Mouse (Mus musculus) stomach, embryonic 14.5 days (tissue): ENCODE data around the gene Tle6. TPM values are rescaled to one million over a fixed set of nuclear protein-coding genes. Genes with fewer than 3 reads are reported as not detected.
A peak's percentile ranks its signal among the peaks of the same experiment; 100 is the strongest.

Experiments used
- ATAC-seq: fragments of 200-750 bp; cut with Nextera tagmentation; 2 replicates; pipeline ENCODE4 v1.8.0; 2017; ENCODE audit warnings: low read depth, moderate TSS enrichment; ENCODE audit not compliant: insufficient number of reproducible peaks, insufficient read depth, low FRiP score
- H3K27ac ChIP-seq: fragments of 300-500 bp; sonication (generic); 2 replicates; pipeline ENCODE4 v1.5.1; 2014; ENCODE audit warnings: mild to moderate bottlenecking, low read length, moderate library complexity, mixed read lengths
- H3K27me3 ChIP-seq: fragments of 300-500 bp; sonication (generic); 2 replicates; pipeline ENCODE4 v1.6.1; 2014; ENCODE audit warnings: low read length, control low read depth, mixed read lengths; ENCODE audit not compliant: control insufficient read depth, insufficient read depth
- H3K36me3 ChIP-seq: fragments of 300-500 bp; sonication (generic); 2 replicates; pipeline ENCODE4 v1.6.1; 2014; ENCODE audit warnings: mild to moderate bottlenecking, control low read depth, low read length, moderate library complexity, mixed read lengths; ENCODE audit not compliant: control insufficient read depth, insufficient read depth
- H3K4me1 ChIP-seq: fragments of 300-500 bp; sonication (generic); 2 replicates; pipeline ENCODE4 v1.6.1; 2014; ENCODE audit warnings: low read length, control low read depth, mixed read lengths; ENCODE audit not compliant: control insufficient read depth, insufficient read depth
- H3K4me2 ChIP-seq: fragments of 300-500 bp; sonication (generic); replicated peaks from 2 replicates; pipeline ENCODE4 v1.6.1; 2014; ENCODE audit warnings: low read depth, low read length, control low read depth
- H3K4me3 ChIP-seq: fragments of 300-500 bp; sonication (generic); 2 replicates; pipeline ENCODE4 v1.5.1; 2014; ENCODE audit warnings: low read depth, low read length, control low read depth
- H3K9ac ChIP-seq: fragments of 300-500 bp; sonication (generic); replicated peaks from 2 replicates; pipeline ENCODE4 v1.6.1; 2014; ENCODE audit warnings: low read depth, mild to moderate bottlenecking, control low read depth, low read length, moderate library complexity, mixed read lengths
- H3K9me3 ChIP-seq: fragments of 300-500 bp; sonication (generic); 2 replicates; pipeline ENCODE4 v1.6.1; 2016; ENCODE audit warnings: low read depth, low read length, control low read depth; ENCODE audit not compliant: control insufficient read depth
- WGBS: fragments of 180-500 bp; shearing (Covaris S2); extraction: QIAGEN DNeasy Blood & Tissue Kit; methylation state at CpG from one replicate; pipeline ENCODE4 v1.1.7; 2014; 5-methylcytosine and 5-hydroxymethylcytosine counted together
- polyA plus RNA-seq: library from polyadenylated mRNA; unstranded; fragments of >200 nt; fragmentation: Nextera tagmentation; extraction: Ambion mirVana; gene quantifications from 2 replicates; pipeline ENCODE4 v1.2.1, GENCODE M21; 2014

The Tle6 gene
- polyA plus RNA-seq, 1 experiment from 2014 or later = 14.3 TPM

- no peak for ATAC-seq
- H3K4me2 ChIP-seq = no peak overlapping the region
- H3K4me3 ChIP-seq = no peak overlapping the region
- H3K27ac ChIP-seq = no peak overlapping the region
- H3K36me3 ChIP-seq = no peaks in the 10 kb centered on the region
- WGBS = 13% methylated on average over 7 of the region's 7 CpGs
- no peaks in the 10 kb centered on the region for H3K9me3 ChIP-seq
- peaks cover 2% of the 10 kb centered on the region; the same call in 1 of the 2 replicates for H3K4me1 ChIP-seq
- no peaks in the 10 kb centered on the region for H3K27me3 ChIP-seq
- no peak overlapping the region for H3K9ac ChIP-seq
Measured at GRCm38 (mm10) chr10:81550257-81550656, 50.6 kb downstream of the Tle6 start.

DNA sequence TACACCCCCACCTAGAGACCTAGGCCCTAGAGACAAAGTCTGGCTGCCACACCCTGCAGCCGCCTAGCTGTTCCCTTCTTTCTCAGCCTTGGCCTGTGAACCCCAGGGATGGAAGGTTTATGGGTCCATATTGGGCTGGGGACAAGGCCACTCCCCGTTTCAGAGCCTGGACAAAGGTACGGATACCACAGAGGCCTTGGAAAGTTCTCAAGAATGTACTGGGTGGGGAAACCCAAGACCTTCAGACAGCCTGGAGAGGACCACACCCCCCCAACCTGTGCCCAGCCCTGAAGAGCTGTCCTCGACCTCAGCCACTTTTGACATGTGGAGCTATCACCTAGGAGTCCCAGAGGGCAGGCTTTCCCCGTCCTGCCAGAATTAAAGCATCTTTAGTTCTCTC is 51.9 kb downstream of the Tle6 start:
- 71% methylated on average over 5 of the region's 5 CpGs for WGBS
- H3K4me2 ChIP-seq = no peak overlapping the region
- no peak overlapping the region for H3K27ac ChIP-seq
- no peaks in the 10 kb centered on the region for H3K27me3 ChIP-seq
- no peak overlapping the region for H3K4me3 ChIP-seq
- no peaks in the 10 kb centered on the region for H3K9me3 ChIP-seq
- no peak overlapping the region for H3K9ac ChIP-seq
- H3K4me1 ChIP-seq = peaks cover 6% of the 10 kb centered on the region; the same call in 1 of the 2 replicates
- H3K36me3 ChIP-seq = no peaks in the 10 kb centered on the region
- no peak for ATAC-seq

GRCm38 (mm10) chr10:81546788-81547571 is 53.9 kb downstream of the Tle6 start:
- H3K4me1 ChIP-seq = peaks cover 25% of the 10 kb centered on the region
- 87% methylated on average over 13 of the region's 13 CpGs for whole genome bisulfite sequencing
- no peaks in the 10 kb centered on the region; the same call in 1 of the 2 replicates for H3K36me3 ChIP-seq
- H3K9me3 ChIP-seq = no peaks in the 10 kb centered on the region
- H3K27me3 ChIP-seq = no peaks in the 10 kb centered on the region
- peak overlapping the region; percentile 69; the same call in 1 of the 2 replicates for H3K27ac ChIP-seq
- no peak for ATAC-seq
- H3K9ac ChIP-seq = no peak overlapping the region
- no peak overlapping the region for H3K4me2 ChIP-seq
- no peak overlapping the region for H3K4me3 ChIP-seq

- WGBS = 73% methylated on average over 5 of the region's 5 CpGs
- no peak overlapping the region for H3K9ac ChIP-seq
- H3K36me3 ChIP-seq = no peaks in the 10 kb centered on the region; the same call in 1 of the 2 replicates
- no peak overlapping the region for H3K4me2 ChIP-seq
- peak; percentile 28 for ATAC-seq
- no peak overlapping the region for H3K4me3 ChIP-seq
- H3K9me3 ChIP-seq = no peaks in the 10 kb centered on the region
- peaks cover 24% of the 10 kb centered on the region for H3K4me1 ChIP-seq
- H3K27ac ChIP-seq = peak overlapping the region; percentile 69; the same call in 1 of the 2 replicates
- no peaks in the 10 kb centered on the region for H3K27me3 ChIP-seq
Measured at GRCm38 (mm10) chr10:81546332-81546731, 54.5 kb downstream of the Tle6 start.

- H3K36me3 ChIP-seq = no peaks in the 10 kb centered on the region; the same call in 1 of the 2 replicates
- H3K27ac ChIP-seq = peak within 1 kb of the TSS; percentile 84
- H3K9ac ChIP-seq = peak within 1 kb of the TSS; percentile 92
- peak within 1 kb of the TSS; percentile 97 for H3K4me3 ChIP-seq
- peak; percentile 94 for ATAC-seq
- H3K9me3 ChIP-seq = no peaks in the 10 kb centered on the region
- H3K4me2 ChIP-seq = peak within 1 kb of the TSS; percentile 95
- H3K27me3 ChIP-seq = no peaks in the 10 kb centered on the region
- WGBS = under 1% methylated on average over 59 of the region's 59 CpGs
- peaks cover 25% of the 10 kb centered on the region for H3K4me1 ChIP-seq
Measured at GRCm38 (mm10) chr10:81545161-81545747, 55.6 kb downstream of the Tle6 start, which contains the start of gene Gna11. Gene Gna11 (minus strand): TSS chr10:81545190.

DNA sequence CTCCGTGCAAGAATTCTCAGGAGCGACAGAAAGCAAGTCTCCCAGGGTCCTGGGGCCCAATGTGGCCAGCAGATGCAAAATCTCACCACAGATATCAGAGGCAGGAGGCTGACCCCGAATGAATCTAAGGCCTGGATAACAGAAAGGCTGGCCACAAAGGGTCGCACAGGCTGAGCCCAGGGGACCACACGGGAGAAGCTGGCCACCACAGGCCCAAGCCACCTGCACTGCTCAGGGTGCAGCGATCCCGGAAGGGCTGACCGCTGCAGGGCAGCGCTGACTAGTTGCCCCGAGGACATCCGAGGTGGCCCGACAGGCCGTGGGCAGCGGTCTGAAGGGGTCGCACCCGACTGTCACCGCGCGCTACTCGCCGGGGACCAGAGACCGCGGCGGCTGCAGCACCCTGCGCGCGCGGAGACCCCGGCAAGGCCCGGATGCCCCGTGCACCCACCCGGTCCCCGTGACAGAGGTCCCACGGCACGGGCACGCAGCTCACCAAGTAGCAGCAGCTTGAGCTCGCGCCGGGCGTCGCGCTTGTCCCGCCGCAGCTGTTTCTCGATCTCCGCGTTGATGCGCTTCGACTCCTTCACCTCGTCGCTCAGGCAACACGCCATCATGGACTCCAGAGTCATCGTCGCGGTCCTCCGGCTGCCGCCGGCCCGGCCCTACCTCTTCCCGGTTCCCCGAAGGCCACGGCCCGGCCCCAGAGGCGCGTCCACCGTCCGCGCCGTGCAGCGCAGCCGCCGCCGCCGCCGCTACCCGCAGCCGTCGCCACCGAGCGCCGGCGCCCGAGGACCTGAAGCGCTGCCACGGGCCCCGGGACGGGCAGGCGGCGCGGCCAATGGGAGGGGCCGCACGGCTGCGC is 56.3 kb downstream of the Tle6 start:
- peak overlapping the region; percentile 97 for H3K4me3 ChIP-seq
- no peaks in the 10 kb centered on the region for H3K27me3 ChIP-seq
- H3K4me1 ChIP-seq = peaks cover 25% of the 10 kb centered on the region
- WGBS = under 1% methylated on average over 92 of the region's 93 CpGs
- peak overlapping the region; percentile 66 for H3K27ac ChIP-seq
- H3K9me3 ChIP-seq = no peaks in the 10 kb centered on the region
- ATAC-seq = peak; percentile 12
- peak overlapping the region; percentile 92 for H3K9ac ChIP-seq
- peaks cover 6% of the 10 kb centered on the region for H3K36me3 ChIP-seq
- peak overlapping the region; percentile 95 for H3K4me2 ChIP-seq

DNA sequence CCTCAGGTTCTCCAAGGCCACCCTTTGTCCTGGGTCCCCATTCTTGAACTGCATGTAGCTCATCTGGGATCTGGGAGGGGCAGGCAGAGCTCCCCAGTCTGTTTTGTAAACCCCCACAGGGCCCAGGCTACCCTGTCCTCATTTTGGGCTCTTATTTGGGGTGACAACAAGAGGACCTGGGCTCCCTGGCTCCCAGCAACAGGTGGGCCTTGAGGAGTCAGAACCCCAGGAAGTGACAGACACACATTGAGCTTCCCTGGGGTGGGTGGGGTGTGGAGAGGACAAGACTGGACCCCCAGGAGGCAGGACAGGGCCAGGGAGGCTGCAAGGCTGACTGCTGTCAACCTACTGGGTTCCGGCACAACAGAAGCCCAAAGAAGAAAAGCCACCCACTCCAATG is 57.2 kb downstream of the Tle6 start:
- no peak overlapping the region for H3K27ac ChIP-seq
- 74% methylated on average over 1 of the region's 1 CpGs for WGBS
- H3K27me3 ChIP-seq = no peaks in the 10 kb centered on the region
- H3K4me3 ChIP-seq = peak overlapping the region; percentile 97
- H3K9me3 ChIP-seq = no peaks in the 10 kb centered on the region
- peaks cover 25% of the 10 kb centered on the region for H3K4me1 ChIP-seq
- peak overlapping the region; percentile 92 for H3K9ac ChIP-seq
- no peak for ATAC-seq
- peak overlapping the region; percentile 95 for H3K4me2 ChIP-seq
- peaks cover 14% of the 10 kb centered on the region for H3K36me3 ChIP-seq
